Mouse (Mus musculus) liver, postnatal 0 days (tissue): Measurements from ENCODE around the gene Gm37240. TPM values are rescaled to one million over a fixed set of nuclear protein-coding genes. Genes with fewer than 3 reads are reported as not detected.

Source experiments
- ATAC-seq: fragments of 200-750 bp; cut with Nextera tagmentation; 2 replicates; pipeline ENCODE4 v1.8.0; 2017; ENCODE audit warnings: mild to moderate bottlenecking, moderate library complexity
- DNase-seq: peaks from one replicate; pipeline ENCODE4 v3.0.0-alpha.2; 2016
- H3K27ac ChIP-seq: fragments of 300-500 bp; sonication (generic); 2 replicates; pipeline ENCODE4 v1.5.1; 2014; ENCODE audit warnings: antibody characterized with exemption, moderate library complexity, mild to moderate bottlenecking, low read depth
- H3K27me3 ChIP-seq: fragments of 300-500 bp; sonication (generic); 2 replicates; pipeline ENCODE4 v1.6.1; 2014; ENCODE audit warnings: low read length, control low read depth, mixed read lengths; ENCODE audit not compliant: insufficient read depth
- H3K36me3 ChIP-seq: fragments of 300-500 bp; sonication (generic); replicated peaks from 2 replicates; pipeline ENCODE4 v1.6.1; 2014; ENCODE audit warnings: mild to moderate bottlenecking, control low read depth, low read length, moderate library complexity, mixed read lengths; ENCODE audit not compliant: insufficient read depth
- H3K4me1 ChIP-seq: fragments of 300-500 bp; sonication (generic); 2 replicates; pipeline ENCODE4 v1.6.1; 2014; ENCODE audit warnings: antibody characterized with exemption, mild to moderate bottlenecking, control low read depth; ENCODE audit not compliant: insufficient read depth
- H3K4me2 ChIP-seq: fragments of 300-500 bp; sonication (generic); 2 replicates; pipeline ENCODE4 v1.6.1; 2014; ENCODE audit warnings: low read depth, mild to moderate bottlenecking, low read length, moderate library complexity, mixed read lengths
- H3K4me3 ChIP-seq: fragments of 300-500 bp; sonication (generic); 2 replicates; pipeline ENCODE4 v1.5.1; 2014; ENCODE audit warnings: low read depth, low read length
- H3K9ac ChIP-seq: fragments of 300-500 bp; sonication (generic); replicated peaks from 2 replicates; pipeline ENCODE4 v1.6.1; 2014; ENCODE audit warnings: mild to moderate bottlenecking, moderate library complexity
- H3K9me3 ChIP-seq: fragments of 300-500 bp; sonication (generic); 2 replicates; pipeline ENCODE4 v1.6.1; 2016; ENCODE audit warnings: mild to moderate bottlenecking, control low read depth, low read length, mixed read lengths
- CTCF ChIP-seq: sonication (generic); IDR thresholded peaks from 2 replicates; pipeline ENCODE4 v1.5.1; 2016; ENCODE audit warnings: antibody characterized with exemption, low read depth
- EP300 ChIP-seq: IDR thresholded peaks from 2 replicates; pipeline ENCODE4 v1.6.1; 2016; ENCODE audit warnings: antibody characterized with exemption, low read depth, mild to moderate bottlenecking
- WGBS: fragments of 180-500 bp; shearing (Covaris S2); extraction: QIAGEN DNeasy Blood & Tissue Kit; methylation state at CpG from one replicate; pipeline ENCODE4 v1.1.7; 2014; ENCODE audit not compliant: insufficient replicate concordance; 5-methylcytosine and 5-hydroxymethylcytosine counted together
- polyA plus RNA-seq: library from polyadenylated mRNA; unstranded; fragments of >200 nt; fragmentation: Nextera tagmentation; extraction: Ambion mirVana; gene quantifications from 2 replicates; pipeline ENCODE4 v1.2.1, GENCODE M21; 2015

Gm37240 gene
- polyA plus RNA-seq, 1 experiment from 2014 or later: 0.72 TPM

GRCm38 (mm10) chr3:84619725-84620124 lies 1267.6 kb downstream of the Gm37240 start:
- H3K9ac ChIP-seq: no peak overlapping the region
- no peaks in the 10 kb centered on the region for H3K27me3 ChIP-seq
- no peaks in the 10 kb centered on the region for H3K4me1 ChIP-seq
- H3K27ac ChIP-seq: no peak overlapping the region
- no peaks in the 10 kb centered on the region for H3K9me3 ChIP-seq
- TF ChIP-seq CTCF (no peak), EP300 (no peak)
- H3K4me2 ChIP-seq: no peak overlapping the region
- H3K4me3 ChIP-seq: no peak overlapping the region
- H3K36me3 ChIP-seq: no peaks in the 10 kb centered on the region
- 78% methylated on average over 6 of the region's 6 CpGs for WGBS
- DNase-seq (no peak), ATAC-seq (no peak)

GRCm38 (mm10) chr3:84619056-84619455 lies 1268.3 kb downstream of the Gm37240 start:
- Histone ChIP-seq H3K36me3 (no peaks in the 10 kb centered on the region), H3K9me3 (no peaks in the 10 kb centered on the region), H3K4me1 (no peaks in the 10 kb centered on the region), H3K4me3 (no peak overlapping the region), H3K9ac (no peak overlapping the region), H3K4me2 (no peak overlapping the region), H3K27ac (no peak overlapping the region), H3K27me3 (no peaks in the 10 kb centered on the region)
- WGBS: 89% methylated on average over 7 of the region's 7 CpGs
- ATAC-seq: no peak
- TF ChIP-seq EP300 (no peak), CTCF (no peak)
- no peak for DNase-seq

DNA sequence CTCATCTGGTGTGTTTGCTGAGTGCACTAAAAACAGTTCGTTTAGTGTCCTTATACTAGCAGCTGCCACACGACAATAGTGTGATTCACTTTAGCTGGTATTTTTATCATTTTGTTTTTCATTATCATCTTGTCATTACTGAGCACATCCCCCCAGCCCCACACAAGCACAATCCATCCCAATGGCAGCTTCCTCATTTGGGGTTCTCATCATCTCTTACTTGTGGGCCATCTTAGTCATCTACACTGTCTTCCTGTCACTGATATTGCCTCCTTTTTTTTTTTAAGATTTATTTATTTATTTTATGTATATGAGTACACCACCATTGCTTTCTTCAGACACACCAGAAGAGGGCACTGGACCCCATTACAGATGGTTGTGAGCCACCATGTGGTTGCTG lies 1268.7 kb downstream of the Gm37240 start:
- H3K9ac ChIP-seq: no peak overlapping the region
- no peaks in the 10 kb centered on the region for H3K4me1 ChIP-seq
- H3K4me3 ChIP-seq: no peak overlapping the region
- DNase-seq: no peak
- no peaks in the 10 kb centered on the region for H3K36me3 ChIP-seq
- no peak for TF ChIP-seq CTCF
- no peak overlapping the region for H3K27ac ChIP-seq
- H3K27me3 ChIP-seq: no peaks in the 10 kb centered on the region
- no peak for ATAC-seq
- no peaks in the 10 kb centered on the region for H3K9me3 ChIP-seq
- no peak overlapping the region for H3K4me2 ChIP-seq
- WGBS: 74% methylated on average over 2 of the region's 2 CpGs

- WGBS: 53% methylated on average over 7 of the region's 7 CpGs
- Histone ChIP-seq H3K4me1 (no peaks in the 10 kb centered on the region), H3K9me3 (no peaks in the 10 kb centered on the region), H3K4me2 (no peak overlapping the region), H3K9ac (no peak overlapping the region), H3K27ac (no peak overlapping the region), H3K4me3 (no peak overlapping the region), H3K36me3 (no peaks in the 10 kb centered on the region), H3K27me3 (no peaks in the 10 kb centered on the region)
- TF ChIP-seq EP300 (no peak), CTCF (no peak)
- DNase-seq (no peak), ATAC-seq (no peak)
Observed at GRCm38 (mm10) chr3:84615856-84616225, 1271.5 kb downstream of the Gm37240 start.

GRCm38 (mm10) chr3:84615050-84615855 lies 1272.1 kb downstream of the Gm37240 start:
- no peak overlapping the region for H3K4me3 ChIP-seq
- TF ChIP-seq EP300 (no peak), CTCF (peak; percentile 76)
- DNase-seq: no peak
- no peaks in the 10 kb centered on the region; the same call in 1 of the 2 replicates for H3K9me3 ChIP-seq
- no peak overlapping the region for H3K9ac ChIP-seq
- ATAC-seq: no peak
- WGBS: 19% methylated on average over 5 of the region's 5 CpGs
- no peak overlapping the region for H3K4me2 ChIP-seq
- no peaks in the 10 kb centered on the region for H3K4me1 ChIP-seq
- H3K27me3 ChIP-seq: no peaks in the 10 kb centered on the region
- no peaks in the 10 kb centered on the region for H3K36me3 ChIP-seq
- H3K27ac ChIP-seq: no peak overlapping the region

DNA sequence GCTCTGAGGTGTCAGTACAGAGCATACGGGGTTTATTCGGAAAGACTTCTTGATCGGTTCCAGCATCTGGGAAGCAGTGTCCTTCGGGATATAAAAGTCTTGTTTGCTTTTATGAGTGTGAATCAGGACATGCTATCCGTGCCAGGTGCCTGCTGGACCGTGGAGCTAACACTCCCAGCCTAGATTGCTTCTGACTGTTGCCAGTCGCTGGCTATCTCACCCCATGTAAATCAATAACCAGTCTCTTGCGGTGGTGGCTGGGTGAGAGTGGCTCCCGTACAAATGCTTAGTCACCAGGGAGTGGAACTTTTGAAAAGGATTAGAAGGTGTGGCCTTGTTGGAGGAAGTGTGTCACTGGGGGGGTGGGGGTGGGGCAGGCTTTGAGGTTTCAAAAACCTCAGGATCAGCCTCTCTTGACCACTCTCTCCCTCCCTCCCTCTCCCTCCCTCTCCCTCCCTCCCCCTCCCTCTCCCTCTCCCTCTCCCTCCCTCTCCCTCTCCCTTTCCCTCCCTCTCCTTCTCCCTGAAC lies 1277.1 kb downstream of the Gm37240 start:
- H3K27me3 ChIP-seq: no peaks in the 10 kb centered on the region
- 65% methylated on average over 9 of the region's 9 CpGs for WGBS
- H3K4me2 ChIP-seq: no peak overlapping the region
- DNase-seq (no peak), ATAC-seq (no peak)
- no peaks in the 10 kb centered on the region for H3K36me3 ChIP-seq
- H3K4me1 ChIP-seq: no peaks in the 10 kb centered on the region
- no peak for TF ChIP-seq CTCF
- no peak for TF ChIP-seq EP300
- H3K9ac ChIP-seq: no peak overlapping the region
- no peak overlapping the region for H3K27ac ChIP-seq
- H3K9me3 ChIP-seq: peaks cover 8% of the 10 kb centered on the region
- H3K4me3 ChIP-seq: no peak overlapping the region
